Mouse (Mus musculus): ENCODE measurements around the gene Lin7b.
"Not testable (repeated sequence)": the region's sequence is repeated elsewhere in the genome, so short reads cannot be mapped to it uniquely, and the experiment has no call there.

The Lin7b gene

DNA sequence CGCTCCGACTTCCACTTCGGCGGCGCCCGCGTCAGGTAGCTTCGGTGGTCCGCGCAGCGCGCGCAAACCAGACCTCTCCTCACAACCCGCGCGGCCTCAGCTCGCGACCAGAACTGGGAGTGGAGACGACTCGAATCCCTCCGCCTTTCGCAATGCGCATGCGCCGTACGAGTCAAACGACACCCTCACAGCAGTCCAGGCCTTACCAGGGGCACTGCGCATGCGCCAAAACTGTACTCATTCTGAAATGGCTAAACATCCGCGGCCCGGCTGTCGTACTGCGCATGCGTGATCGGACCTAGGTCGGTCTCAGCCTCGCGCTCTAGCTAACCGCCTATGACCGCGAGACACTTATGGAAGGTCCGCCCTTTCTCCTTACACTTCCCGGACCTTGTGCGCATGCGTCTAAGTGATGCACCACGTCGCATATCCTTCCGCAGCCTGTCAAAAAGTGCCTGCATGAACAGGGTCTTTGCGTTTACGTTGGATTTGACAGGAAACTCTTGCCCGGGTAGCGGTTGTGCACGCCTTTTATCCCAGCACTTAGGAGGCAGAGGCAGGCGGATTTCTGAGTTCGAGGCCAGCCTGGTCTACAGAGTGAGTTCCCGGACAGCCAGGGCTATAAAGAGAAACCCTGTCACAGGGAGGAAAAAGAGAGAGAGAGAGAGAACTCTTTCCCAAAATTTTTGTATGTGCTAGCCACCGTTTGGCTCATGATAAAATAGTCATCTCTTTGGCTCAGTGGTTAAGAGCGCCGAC, 25.4 kb upstream of the Lin7b start, which contains the start of gene Snrnp70:
Gene Snrnp70 (minus strand): TSS at position 165 of the 759 bp plus-strand sequence.
- DNase-seq = peak; percentile 100

DNA sequence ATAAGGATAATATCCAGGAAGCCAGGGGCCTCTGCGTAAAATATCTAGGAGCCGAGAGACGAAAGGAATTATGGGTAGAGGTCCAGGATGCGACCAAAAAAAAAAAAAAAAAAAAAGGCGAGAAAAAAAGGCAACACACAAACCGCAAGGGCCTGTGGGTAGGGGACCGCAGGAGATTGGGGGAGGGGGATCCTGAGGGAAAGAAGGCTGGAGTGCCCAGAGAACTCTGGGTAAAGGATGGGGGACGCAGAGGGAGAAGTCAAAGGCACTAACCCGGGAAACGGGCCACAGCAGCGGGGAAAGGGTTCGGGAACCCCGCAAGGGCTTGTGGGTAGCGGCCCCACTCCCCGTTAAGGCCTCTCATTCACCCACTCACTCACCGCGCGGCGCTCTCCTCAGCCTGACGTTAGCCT, 24.8 kb upstream of the Lin7b start:
- DNase-seq = no peak

DNA sequence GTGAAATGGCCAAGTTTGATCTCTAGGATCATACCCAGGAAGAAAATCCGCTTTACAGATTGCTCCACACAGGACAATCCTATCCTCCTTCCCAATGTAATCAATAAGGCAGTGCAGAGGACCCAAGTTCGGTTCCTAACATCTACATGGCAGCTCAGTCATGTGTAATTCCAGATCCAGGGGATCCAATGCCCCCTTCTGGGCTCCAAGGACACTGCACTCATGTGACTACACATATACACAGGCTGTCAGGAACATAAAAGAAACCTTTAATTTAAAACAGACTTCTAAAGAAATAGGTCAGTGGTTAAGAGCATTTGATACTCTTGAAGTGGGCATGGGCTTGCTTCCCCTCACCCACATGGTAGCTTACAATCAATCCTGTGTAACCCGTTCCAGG, 15.7 kb upstream of the Lin7b start:
- no peak for DNase-seq

DNA sequence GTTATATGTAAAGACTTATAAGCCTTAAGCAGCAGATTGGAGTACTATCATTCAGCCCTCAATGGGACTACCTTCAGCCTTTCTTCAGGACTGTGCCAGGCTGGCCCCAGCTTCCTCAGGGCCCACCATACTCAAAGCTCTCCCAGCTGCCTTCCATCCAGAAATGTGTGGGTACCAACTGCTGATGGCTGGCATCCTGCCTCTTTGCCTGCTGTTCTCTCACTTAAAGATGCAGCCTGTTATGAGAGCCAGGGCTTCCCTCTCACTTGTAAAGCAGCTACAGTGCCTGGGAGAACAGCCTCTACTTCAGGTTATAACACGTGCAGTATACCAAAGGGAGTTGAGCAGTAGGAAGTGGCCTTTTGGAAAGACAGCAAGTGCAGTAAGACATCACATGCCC, 5.7 kb upstream of the Lin7b start:
- no peak for DNase-seq

DNA sequence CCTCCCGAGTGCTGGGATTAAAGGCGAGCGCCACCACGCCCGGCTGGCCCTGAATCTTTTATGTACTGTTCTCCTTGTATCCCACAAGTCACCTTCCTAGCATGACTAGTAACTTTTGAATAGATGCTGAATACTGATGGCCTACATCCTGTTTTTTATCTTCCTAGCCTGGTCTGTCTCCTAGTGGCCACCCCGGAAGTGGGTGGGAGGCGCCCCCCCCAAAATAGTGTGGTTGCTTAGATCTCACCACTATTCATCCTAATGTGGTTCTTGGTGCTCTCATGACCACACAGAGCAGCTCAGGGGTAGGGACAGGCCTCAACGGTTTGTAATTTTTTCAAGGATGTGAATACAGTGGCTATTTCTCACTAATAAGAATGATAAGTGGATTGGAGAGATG, 4.2 kb upstream of the Lin7b start:
- no peak for DNase-seq

DNA sequence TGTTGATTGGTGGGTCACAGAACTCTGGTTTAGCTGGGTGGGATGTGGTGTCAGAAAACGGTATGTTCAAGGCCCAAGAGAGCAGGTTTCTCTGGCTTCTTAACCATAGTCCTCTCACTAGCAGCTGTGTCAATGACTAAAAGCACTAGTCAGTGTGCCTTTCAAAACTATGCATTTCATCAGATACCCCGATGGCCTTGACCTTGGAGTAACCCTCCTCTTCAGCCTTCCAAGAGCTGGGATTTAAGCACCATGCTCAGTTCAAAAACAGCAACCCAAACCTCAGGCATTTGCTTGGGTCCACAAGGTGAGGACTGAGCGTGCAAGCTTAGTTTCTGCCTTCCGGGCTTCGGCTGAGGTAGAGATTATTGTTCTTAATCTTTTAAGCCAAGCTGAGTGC, 2.0 kb upstream of the Lin7b start:
- DNase-seq = no peak

DNA sequence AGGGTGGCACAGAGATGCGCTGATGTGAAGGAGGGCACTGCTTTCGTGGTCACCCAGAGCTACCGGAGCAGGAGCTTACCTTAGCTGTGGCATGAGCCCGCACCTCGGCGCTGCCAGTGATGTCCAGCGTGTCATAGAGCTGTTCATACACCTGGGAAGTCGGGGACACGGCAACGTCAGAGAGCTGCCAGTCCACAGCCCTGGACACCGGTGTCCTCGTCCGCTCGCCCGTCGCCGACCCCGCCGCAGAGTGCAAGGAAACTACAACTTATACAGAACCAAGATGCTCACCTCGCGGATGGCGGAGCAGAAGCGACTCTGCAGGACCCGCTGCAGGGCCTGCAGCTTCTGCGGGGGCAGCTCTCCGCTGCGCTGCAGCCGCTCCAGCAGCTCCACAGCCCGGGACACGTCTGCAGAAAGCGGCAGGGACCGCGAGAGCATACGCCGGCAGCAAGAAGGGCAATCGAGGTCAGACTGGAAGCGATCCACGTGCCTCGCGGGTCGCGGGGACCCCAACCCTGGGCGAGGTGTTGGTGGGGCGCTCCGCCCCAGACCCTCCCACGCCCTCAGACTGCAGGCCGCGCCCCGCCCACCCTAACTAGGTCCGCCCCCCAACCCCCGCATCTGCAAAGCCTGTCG, 428 bp downstream of the Lin7b start:
- DNase-seq = peak in 1 of 2 experiments; percentile 40

DNA sequence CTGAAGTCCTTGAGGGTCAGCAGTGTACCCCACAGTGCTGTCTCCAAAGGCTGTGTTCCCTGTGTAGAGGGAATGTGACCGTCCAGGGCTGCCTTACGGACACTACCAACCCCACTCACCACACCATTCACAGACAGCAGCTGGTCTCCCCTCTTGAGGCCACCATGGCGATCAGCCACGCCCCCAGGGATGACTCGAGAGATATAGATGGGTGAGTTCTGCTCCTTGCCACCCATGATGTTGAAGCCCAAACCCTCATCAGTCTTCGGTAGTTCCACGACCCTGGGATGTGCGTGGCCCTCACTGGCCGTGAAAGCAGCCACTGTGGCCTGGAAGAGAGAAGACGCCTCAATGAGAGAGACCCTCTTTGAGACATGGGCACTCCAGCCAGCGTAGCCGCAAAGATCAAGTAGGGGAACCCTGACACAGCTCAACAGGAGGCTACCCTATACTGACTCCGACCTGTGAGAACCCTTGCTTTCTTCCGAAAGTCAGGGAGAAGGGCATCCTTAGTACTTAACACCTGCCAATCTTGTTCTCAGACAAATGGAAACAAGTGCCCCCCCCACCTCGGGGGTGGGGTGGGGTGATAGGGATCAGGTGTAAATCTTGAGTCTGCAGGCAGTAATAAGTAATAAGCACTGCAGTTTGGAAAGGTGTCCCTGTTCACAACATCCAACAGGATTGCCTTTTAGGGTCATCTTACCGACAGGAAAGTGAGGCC, 1.2 kb downstream of the Lin7b start:
- DNase-seq = no peak

DNA sequence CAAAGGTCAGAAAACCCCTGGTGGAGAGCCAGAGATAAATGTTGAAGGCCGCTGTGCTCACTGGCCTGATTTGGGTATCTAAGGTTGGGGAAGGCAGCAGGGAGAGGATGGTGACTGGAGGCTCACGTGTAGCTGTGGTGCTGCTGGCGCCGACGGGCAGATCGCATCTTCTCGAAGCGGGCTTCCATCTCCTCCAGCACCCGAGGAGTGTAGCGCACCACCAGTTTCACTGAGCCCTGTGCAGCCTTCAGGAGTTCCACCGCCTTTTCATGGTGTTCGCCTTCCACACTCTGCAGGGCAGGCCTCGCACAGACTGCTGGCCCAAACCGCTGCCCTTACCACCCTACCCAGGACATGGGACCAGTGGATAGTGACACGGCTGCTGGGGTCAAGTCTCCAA, 2.2 kb downstream of the Lin7b start:
- DNase-seq = peak in 1 of 2 experiments; percentile 26

DNA sequence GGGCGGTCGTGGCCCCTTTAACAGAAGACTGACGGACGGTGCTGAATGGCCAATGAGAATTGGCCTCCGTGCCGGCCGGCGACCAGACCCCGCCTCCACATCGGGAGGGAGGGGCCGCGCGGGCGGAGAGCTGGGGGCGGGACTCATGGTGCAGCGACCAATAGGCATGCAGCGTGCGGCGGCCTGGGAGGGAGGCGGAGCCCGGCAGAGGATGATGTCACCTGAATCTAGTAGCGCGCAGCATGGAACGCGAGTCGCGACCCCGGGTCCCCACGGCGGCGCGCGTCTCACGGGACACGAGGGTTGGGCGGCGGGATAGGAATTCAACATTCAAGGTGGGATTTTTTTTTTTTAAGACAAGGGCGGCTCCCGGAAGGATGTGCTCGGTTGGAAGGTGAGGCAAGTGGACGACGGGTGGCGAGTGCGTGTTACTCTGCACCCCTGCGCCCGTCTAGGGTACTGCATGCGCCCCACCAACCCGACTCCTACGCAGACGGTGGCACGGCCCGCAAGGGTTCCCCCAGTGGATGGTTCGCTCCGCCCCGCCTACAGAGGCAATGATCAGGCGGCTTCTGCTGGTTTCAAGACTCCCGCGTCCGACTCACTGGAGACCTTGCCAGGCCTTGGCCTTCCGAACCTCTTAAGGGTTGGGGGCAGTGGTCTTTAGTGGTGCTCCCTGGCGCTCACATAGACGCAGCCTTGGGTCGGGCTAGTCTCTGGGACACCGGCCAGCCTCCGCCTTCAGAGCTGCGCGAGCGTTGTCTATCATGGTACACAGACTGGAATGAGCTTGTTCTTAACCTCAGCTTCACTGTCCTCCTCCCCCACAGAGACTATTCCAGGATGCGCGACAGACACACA, 3.1 kb downstream of the Lin7b start:
- DNase-seq = peak; percentile 97 to 99

DNA sequence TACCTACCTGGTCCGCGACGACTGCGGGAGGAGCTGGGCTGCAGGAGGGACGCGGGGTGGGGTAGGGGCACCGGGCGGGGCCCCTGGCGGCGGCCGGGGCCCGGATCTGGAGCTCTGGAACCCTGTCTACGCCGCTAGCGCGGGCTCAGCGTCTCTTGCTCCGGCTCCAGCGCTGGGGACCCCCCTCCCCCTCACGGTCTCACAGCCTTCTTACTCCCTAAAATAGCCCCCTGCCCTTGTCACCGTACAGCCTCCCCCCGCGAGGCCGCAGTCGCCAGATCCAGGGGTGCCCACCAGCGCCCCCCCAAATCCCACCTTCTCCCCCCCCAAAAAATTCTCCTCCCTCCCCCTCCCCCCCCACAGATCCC, 3.7 kb downstream of the Lin7b start, which contains the start of gene Ppfia3:
Gene Ppfia3 (minus strand): TSS at position 368 of the 368 bp plus-strand sequence.
- DNase-seq = no peak

DNA sequence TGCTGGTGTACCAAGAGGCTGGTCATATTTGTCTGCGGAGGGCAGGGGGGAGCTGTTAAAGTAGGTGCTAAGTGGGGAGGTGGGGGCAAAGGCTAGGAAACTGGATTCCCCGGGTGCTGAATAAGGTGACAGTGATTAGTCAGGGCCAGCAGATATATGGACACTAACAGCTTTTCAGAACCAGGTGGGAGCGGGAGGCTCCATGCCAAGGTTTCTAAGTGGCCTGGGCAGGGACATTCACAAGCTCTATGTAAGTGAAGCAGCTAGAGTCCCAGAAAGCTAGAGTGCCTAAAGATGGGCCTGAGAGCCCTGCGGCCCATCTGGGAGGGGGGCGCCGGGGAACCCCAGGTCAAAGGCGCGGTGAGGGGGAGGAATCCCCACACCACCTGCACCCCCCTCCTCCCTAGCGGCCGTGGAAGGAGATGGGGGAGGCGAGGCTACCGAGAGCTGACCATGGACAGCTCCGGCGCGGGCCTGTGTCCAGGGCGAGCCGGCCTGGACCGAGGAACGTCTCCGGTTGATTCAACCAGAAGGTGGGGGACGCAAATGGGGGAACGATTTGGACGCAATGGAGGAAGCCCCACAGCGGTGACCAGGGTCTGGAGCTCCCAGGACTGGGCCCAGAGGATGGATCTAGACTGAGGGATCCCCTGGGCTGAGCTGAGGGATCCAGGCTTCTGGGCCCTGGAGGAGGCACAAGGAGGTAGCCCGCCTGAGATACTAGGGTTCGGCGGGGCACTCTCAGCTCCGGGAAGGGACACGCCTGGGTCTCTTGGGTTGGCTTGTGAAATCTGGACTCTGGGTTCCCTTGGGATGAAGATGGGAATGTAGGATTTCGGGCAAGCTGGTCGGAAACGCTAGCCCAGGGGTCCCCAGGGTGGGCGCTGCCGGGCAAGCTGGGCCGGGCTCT, 4.4 kb downstream of the Lin7b start:
- peak; percentile 65 to 66 for DNase-seq

DNA sequence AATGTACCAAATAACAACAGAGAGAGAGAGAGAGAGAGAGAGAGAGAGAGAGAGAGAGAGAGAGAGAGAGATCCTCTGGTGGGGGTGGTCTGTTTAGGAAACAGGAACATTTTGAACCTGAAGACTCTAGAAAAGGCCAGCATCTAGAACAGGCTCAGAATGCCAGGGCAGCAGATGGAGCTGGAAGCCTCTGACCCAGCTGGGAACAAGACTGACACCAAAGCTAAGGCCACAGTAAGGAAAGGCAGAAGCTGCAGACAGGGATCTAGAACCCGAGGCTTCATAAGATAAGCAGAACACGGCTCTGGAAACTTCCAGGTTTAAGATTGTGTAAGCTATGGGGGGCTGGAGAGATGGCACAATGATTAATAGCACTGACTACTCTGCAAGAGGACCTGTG, 6.4 kb downstream of the Lin7b start:
- peak in 1 of 2 experiments; percentile 36 for DNase-seq

DNA sequence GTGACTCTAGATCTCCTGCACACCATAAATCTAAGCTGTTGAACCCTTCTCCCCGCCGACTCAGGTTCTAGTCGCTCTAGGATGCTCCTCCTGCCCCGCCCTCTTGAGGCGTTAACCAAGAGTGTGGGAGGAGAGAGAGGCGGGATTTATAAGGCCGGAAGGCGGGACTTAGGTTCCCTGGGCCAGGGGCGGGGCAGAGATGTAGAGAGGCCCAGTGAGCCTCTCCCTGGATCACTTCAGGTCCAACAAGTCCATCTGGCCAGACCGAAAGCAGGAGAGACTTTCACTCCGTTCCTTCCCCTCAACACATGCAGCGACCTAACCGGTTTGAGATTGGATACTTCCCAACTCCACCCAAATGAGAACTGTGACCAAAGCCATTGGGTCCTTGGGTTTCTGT, 7.6 kb downstream of the Lin7b start:
- DNase-seq = peak; percentile 70 to 77

DNA sequence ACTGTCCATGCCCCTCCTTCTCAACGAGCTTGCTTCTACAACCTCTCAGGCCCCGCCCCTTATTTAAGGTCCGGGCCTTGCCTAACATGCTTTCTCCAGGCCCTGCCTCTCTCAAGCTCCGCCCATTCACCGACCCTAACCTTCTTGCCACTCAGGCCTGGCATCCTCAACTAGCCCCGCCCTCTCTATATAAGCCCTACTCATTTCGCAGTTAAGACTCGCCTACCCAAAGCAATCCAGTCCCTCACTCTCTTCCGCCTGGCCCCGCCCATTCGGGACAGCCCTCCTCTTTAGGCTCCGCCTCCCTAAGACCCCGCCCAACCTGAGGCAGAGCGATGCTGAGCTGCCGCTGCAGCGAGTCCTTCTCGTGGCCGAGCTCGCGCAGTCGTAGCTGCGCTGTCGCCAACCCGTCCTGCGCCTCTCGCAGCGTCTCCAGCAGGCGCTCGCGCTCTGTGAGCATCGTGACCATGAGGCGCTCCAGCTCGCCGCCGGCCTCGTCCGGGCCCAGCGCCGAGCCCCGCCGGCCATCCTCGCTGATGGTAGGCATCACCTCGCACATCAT, 9.1 kb downstream of the Lin7b start:
- peak; percentile 82 to 86 for DNase-seq

DNA sequence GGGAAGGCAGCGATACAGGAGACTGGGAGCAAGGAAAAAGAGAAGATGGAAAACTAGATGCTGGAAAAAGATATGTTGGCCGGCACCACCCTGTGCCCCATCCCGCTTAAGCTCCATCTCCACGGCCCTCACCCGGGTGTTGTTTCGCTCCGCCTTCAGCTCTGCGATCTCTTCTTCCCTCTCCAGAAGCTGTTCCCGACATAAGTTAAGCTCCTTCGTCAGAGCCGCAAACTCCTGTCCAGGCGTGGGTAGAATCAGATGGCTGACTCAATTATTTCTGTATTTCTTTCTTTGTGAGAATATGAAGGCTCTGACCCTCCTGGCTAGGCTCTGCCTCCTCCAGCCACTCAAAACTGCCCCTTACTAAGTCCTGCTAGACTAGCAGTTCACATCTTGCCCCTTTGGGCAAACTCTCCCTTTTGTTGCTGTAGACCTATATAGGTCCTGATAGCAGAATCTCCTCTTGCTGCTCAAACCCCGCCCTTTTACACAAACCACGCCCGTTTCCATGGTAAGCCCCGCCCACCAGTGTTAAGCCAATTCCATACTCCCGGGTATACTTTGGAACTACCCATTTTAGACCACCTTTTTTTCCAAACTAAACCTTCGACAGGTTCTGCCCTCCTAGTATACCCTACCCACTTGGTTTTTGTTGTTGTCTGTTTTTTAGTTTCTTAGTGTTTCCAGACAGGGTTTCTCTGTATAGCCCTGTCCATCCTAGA, 9.8 kb downstream of the Lin7b start:
- DNase-seq = no peak

DNA sequence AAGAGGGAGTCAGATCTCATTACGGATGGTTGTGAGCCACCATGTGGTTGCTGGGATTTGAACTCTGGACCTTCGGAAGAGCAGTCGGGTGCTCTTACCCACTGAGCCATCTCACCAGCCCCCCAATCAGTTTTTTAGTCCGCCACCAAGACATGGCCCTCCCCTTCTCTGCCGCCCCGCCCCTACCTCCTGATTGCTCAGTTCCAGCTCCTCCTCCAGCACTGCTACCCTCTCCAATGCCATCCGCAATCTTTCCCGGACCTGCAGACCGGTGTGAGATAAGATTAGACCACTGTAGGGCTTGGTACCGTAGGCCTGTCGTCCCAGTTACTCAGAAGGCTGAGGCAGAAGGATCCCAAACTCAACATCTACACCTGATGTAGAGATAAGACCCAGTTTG, 11.3 kb downstream of the Lin7b start:
- not testable (repeated sequence) for DNase-seq

DNA sequence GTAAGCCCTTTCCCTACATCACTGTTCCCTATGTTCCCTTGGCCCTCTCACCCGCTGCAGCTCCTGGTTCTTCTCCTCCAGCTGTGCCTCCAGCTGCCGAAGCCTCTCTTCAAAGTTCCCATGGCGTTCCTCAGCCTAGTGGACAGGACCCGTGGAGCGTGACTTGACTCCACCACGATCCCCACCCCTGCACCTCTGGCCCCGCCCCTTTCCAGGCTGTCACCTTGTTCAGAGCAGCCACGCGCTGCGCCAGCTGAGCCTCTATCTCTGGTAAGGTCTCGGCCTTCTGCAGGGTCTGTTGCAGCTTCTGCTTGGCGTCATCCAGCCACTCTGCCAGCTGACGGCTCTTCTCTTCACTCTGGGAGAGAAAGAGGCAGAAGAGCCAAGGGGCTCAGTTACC, 14.3 kb downstream of the Lin7b start:
- DNase-seq = no peak

DNA sequence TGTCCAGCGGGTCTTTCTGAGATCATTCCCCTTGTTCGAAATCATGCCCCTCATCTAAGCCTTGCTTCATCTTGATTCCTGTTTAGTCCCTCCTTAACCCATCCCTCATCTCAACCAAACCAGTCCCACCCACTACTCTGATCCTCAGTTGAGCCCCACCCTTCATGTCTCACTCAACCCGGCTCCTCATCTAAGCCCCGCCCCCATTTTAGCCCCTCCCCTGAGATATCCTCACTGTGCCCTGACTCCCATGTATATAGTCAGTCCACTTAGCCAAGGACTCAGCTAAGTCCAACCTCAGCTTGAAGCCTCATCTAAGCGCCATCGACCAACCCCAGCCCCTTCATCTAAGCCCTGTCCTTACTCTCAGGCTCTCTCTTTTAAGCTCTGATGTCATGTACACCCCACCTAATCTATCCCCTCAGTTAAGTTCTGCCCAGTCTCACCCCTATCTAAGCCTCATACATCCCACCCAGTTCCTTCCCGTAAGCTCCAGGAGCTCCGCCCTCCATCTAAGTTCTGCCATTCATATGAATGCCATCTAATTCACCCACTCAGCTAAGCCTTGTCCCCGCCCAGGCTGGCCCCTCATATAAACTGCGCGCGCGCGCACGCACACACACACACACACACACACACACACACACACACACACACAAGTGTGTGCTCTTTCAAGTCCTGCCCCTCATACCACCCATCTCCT, 14.9 kb downstream of the Lin7b start:
- DNase-seq = no peak

DNA sequence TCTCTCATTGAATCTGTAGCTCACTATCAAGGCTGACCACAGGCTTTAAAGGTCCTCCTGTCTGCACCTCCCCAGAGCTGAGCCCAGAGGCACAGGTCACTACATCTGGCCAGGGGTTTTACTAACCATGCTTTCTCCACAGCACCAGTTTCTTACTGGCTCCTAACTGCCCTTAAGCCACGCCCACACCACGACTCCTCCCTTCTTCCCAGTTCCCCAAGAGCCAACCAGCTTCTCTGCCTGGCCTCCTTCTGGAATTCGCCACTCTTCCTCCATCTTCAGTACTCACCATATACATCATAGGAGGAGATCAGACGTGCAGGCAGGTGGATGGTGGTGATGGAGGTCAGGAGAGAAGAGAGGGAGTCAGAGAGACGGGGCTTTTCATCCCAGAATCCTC, 17.3 kb downstream of the Lin7b start:
- DNase-seq = no peak

Measured in cerebellum, postnatal 36 days (tissue).